Mouse (Mus musculus): Measurements from ENCODE around the gene Wscd1. TPM values are rescaled to one million over a fixed set of nuclear protein-coding genes. Genes with fewer than 3 reads are reported as not detected.

Wscd1 gene
- polyA plus RNA-seq, 1 experiment, result 62.4 TPM

DNA sequence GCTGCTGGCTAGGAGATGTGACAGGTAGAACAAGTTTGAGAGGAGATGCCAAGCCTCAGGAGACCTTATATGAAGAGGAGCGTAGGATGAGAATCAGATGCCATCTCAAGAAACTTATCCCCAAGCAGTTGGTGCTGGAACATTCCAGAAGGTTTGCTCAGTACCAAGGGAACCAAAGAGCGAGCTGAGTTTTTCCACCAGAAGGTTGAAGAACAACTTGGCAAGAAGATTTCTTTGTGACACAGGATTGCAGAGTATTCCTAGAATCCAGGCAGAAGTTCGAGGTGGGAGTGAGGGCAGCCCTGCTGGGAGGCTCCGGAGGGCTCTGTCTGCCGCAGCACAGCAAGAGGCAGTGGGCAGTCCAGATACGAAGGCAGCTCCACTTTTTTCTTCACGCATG is 21.4 kb downstream of the Wscd1 start:
- TF ChIP-seq CTCF (IDR thresholded peaks at IDR 0.05; ENCODE audit: borderline replicate concordance, extremely low read depth, insufficient read depth, insufficient read length) (no peak), POLR2A (IDR thresholded peaks at IDR 0.05; ENCODE audit: borderline replicate concordance, extremely low read depth, insufficient read depth, insufficient read length, poor library complexity, severe bottlenecking) (no peak)
- no peak for DNase-seq (ENCODE audit: low read depth)

DNA sequence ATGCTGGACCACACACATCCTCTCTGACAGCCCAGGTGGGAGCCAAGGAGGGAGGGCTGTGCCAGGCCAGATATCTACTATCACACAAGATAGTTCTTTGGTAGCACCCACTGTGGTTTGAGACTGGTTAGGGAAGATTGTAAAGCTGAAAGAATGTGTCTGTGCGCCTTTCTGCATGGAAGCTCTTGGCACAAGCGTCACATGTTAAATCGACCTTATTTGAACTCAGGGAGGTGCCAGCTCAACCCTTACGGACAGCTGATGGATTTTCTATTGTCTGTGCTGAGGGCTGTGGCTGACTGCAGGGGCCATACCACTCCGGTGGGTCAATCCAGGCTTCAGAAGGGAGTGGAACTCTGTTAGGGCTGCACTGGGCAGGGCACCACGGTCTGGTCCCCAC is 22.3 kb downstream of the Wscd1 start:
- TF ChIP-seq POLR2A (IDR thresholded peaks at IDR 0.05; ENCODE audit: borderline replicate concordance, extremely low read depth, insufficient read depth, insufficient read length, poor library complexity, severe bottlenecking) (no peak), CTCF (IDR thresholded peaks at IDR 0.05; ENCODE audit: borderline replicate concordance, extremely low read depth, insufficient read depth, insufficient read length) (no peak)
- no peak for DNase-seq (ENCODE audit: low read depth)

DNA sequence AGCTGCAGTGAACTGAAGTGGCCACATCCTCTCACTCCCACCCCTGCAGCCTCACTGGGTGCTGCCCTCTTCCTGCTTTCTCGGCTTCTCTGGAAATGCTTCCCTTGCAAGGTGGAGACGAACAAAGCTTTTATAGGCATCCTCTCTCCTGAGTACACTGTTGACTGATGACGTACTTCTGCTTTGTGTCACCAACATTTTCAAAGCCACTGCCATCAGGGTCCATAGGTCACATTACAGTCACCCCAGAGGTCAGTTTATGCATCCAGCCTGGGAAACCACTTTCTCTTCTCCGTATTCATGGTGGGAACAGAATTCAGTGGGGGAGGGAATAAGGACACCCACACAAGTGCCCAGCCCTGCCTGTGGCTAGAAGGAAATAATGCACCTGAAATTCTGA is 23.1 kb downstream of the Wscd1 start:
- no peak for DNase-seq (ENCODE audit: low read depth)
- TF ChIP-seq POLR2A (IDR thresholded peaks at IDR 0.05; ENCODE audit: borderline replicate concordance, extremely low read depth, insufficient read depth, insufficient read length, poor library complexity, severe bottlenecking), result no peak
- no peak for TF ChIP-seq CTCF (IDR thresholded peaks at IDR 0.05; ENCODE audit: borderline replicate concordance, extremely low read depth, insufficient read depth, insufficient read length)

DNA sequence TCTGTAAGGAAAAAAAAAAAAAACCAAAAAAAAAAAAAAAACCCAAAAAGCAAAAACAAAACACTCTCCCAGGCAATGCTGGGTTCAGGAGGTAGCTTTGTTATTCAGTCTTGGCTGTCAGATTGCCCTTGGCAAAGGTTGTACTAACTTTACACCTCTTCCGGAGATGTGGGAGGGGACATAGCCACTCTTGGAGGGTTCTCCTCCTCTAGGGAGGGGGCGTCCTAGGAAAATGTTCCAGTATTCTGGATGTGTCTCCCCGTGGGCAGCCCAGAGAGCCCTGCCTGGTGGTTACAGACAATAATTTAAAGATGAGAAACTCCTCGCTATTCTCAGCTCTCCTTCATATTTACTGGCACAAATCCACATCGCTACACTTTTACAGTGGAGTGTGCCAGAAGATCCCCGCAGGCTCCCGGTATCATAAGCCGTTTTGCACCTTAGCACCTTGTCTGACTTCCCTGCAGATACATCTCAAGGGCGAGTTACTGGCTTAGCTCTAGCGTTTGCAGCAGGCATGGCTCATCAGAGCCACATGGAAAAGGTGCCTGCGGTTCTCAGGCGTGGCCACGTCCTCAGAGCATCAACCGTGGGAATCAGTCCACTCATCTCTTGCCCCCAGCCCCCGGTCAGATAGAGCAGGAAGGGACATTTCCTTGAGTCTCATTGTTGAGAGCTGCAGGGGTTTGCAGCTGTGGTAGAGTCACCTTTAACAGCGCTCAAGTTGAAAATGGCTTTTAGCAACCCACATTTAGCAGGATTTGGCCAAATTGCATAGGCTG is 24.5 kb downstream of the Wscd1 start:
- DNase-seq (ENCODE audit: low read depth), result no peak
- TF ChIP-seq POLR2A (IDR thresholded peaks at IDR 0.05; ENCODE audit: borderline replicate concordance, extremely low read depth, insufficient read depth, insufficient read length, poor library complexity, severe bottlenecking) (no peak), CTCF (IDR thresholded peaks at IDR 0.05; ENCODE audit: borderline replicate concordance, extremely low read depth, insufficient read depth, insufficient read length) (no peak)

DNA sequence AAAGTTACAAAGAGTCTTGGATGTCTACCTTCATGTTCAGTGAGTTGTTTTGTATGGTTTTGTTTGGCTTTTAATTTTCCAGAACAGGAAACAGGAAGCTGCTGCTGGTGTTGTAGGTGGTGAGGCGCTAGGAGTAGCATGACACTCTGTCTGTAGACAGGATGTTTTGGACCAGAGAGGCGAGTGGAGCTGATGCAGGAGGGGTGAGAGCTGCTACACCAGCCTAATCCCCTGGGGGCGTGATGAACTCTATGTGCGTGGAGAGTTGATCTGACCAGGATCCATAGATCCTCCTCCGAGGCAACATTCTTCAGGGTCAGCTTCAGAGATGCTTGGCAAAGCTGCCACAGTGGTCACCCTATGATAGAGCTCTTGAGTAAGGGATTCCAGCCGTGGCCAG is 25.3 kb downstream of the Wscd1 start:
- DNase-seq (ENCODE audit: low read depth), result no peak
- TF ChIP-seq CTCF (IDR thresholded peaks at IDR 0.05; ENCODE audit: borderline replicate concordance, extremely low read depth, insufficient read depth, insufficient read length) (no peak), POLR2A (IDR thresholded peaks at IDR 0.05; ENCODE audit: borderline replicate concordance, extremely low read depth, insufficient read depth, insufficient read length, poor library complexity, severe bottlenecking) (no peak)

DNA sequence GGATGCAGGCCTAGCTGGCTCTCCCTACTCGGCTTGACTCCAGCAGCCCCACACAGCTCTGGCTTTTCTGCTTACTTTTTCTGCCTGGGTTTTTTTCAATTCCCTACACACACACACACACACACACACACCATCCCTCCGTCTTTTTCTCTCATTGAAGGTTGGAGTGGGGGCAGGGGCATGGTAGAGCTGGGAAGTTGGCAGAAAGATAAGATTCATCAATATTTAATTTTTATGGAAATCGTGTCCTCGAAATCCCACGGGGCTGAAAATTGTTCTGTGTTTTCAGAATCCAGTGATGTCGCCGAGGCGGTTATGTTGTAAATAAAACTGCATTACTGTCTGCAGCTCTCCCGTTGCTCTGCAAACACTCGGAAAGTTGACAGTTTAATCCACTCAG is 29.9 kb downstream of the Wscd1 start:
- TF ChIP-seq CTCF (IDR thresholded peaks at IDR 0.05; ENCODE audit: borderline replicate concordance, extremely low read depth, insufficient read depth, insufficient read length) (no peak), POLR2A (IDR thresholded peaks at IDR 0.05; ENCODE audit: borderline replicate concordance, extremely low read depth, insufficient read depth, insufficient read length, poor library complexity, severe bottlenecking) (no peak)
- peak; percentile 71 for DNase-seq (ENCODE audit: low read depth)

DNA sequence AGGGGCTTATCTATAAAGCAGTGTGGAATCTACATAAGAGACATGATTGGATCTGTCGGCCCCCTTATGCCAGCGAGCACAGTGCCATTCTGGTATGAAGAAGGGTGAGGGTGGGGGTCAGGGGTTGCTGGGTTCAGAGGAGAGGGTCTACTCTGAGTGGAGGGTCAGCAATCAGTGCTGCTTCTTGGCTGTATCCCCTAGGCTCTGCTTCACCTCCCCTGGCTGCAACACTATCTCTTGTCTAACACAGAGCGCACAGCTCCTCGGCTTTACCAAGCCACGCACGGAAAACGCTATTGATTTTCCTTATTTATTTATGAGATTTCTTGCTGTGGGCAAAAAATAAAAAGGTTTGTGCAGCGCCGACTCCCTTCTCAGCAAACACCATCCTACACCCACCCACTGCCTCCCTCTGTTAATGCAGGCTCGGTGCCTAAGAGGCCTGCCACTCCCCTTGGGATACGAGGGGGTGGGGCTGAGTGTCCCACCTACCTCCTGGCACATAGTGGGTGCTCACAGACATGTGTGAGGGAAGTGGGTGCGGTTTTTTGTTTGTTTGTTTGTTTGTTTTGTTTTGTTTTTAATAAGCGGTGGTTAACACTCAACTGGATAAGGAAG is 32.1 kb downstream of the Wscd1 start:
- TF ChIP-seq POLR2A (IDR thresholded peaks at IDR 0.05; ENCODE audit: borderline replicate concordance, extremely low read depth, insufficient read depth, insufficient read length, poor library complexity, severe bottlenecking), result no peak
- TF ChIP-seq CTCF (IDR thresholded peaks at IDR 0.05; ENCODE audit: borderline replicate concordance, extremely low read depth, insufficient read depth, insufficient read length), result no peak
- DNase-seq (ENCODE audit: low read depth), result no peak

DNA sequence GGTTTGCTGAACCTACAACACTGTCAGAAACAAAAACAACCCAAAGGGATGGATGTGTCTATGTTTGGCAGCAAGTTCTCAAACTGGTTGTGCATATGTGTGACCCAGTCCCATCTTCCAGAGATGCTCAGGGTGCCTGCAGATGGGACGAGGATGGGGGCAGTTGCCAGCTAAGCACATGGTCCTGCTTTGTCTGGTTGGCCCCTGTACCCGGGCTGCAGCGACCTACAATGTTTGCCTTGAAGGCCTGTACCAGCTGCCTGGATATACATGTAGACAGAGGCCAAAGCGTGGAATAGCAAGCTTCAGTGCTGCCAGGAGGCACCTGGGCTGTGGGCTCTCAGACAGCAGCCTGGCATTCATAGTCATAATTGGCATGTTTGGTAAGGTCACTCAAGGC is 35.8 kb downstream of the Wscd1 start:
- TF ChIP-seq CTCF (IDR thresholded peaks at IDR 0.05; ENCODE audit: borderline replicate concordance, extremely low read depth, insufficient read depth, insufficient read length) (no peak), POLR2A (IDR thresholded peaks at IDR 0.05; ENCODE audit: borderline replicate concordance, extremely low read depth, insufficient read depth, insufficient read length, poor library complexity, severe bottlenecking) (no peak)
- DNase-seq (ENCODE audit: low read depth), result no peak

DNA sequence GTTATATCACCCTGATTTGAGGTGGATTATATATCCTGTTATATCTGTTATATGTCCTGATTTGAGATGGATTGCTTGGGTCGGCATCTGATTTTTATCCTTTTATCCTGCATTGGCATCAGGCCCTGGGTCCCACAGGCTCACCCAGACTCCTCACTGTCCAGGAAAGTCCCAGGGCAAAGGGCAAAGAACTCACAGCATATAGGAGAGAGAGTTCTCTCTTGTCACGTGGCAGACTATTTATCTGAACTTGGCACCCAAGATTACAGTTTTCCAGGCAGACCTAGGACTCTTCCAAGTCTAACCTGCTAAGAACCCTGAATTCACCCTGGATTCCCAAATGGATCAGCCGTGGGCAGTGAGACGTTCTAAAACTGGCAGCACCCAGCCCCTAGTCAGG is 38.5 kb downstream of the Wscd1 start:
- DNase-seq (ENCODE audit: low read depth), result no peak
- TF ChIP-seq CTCF (IDR thresholded peaks at IDR 0.05; ENCODE audit: borderline replicate concordance, extremely low read depth, insufficient read depth, insufficient read length) (no peak), POLR2A (IDR thresholded peaks at IDR 0.05; ENCODE audit: borderline replicate concordance, extremely low read depth, insufficient read depth, insufficient read length, poor library complexity, severe bottlenecking) (no peak)

DNA sequence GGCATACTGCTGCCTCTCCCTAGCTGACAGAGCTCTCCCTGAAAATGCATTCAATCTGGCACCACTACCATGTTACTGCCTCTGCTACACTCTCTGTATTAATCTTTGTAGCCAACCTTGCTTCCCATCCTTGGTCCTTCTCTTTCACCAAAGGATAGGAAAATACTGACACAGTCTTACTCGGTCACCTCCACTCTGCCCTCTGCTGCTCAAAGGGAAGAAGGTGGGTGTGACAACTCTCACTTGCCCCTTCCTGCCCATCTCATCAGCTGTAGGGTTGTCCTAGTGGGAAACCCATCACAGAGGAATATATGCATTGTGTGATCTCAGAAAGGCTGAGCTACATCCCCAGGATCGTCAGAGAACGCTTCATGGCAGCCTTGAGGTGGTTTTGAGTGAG is 40.5 kb downstream of the Wscd1 start:
- no peak for DNase-seq (ENCODE audit: low read depth)
- TF ChIP-seq POLR2A (IDR thresholded peaks at IDR 0.05; ENCODE audit: borderline replicate concordance, extremely low read depth, insufficient read depth, insufficient read length, poor library complexity, severe bottlenecking) (no peak), CTCF (IDR thresholded peaks at IDR 0.05; ENCODE audit: borderline replicate concordance, extremely low read depth, insufficient read depth, insufficient read length) (no peak)

DNA sequence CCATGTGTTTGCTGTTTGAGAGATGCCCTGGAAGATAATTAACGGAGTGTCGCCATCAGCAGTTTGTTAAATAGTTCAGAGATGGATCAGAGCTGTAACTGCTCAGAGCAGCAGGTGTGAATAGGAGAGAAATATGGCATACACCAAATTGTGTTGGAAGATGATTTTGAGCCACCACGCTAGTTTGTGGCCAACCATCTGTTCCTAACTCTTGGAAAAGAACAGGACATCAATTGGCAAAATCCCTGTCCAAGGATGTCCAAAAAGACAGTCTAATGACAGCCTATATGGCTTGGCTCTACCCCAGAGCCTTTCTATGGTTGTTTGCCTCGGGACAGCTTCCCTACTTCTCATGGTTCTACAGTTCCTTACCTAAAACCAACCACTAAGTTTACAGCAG is 49.5 kb downstream of the Wscd1 start:
- no peak for DNase-seq (ENCODE audit: low read depth)
- TF ChIP-seq CTCF (IDR thresholded peaks at IDR 0.05; ENCODE audit: borderline replicate concordance, extremely low read depth, insufficient read depth, insufficient read length), result no peak
- no peak for TF ChIP-seq POLR2A (IDR thresholded peaks at IDR 0.05; ENCODE audit: borderline replicate concordance, extremely low read depth, insufficient read depth, insufficient read length, poor library complexity, severe bottlenecking)

DNA sequence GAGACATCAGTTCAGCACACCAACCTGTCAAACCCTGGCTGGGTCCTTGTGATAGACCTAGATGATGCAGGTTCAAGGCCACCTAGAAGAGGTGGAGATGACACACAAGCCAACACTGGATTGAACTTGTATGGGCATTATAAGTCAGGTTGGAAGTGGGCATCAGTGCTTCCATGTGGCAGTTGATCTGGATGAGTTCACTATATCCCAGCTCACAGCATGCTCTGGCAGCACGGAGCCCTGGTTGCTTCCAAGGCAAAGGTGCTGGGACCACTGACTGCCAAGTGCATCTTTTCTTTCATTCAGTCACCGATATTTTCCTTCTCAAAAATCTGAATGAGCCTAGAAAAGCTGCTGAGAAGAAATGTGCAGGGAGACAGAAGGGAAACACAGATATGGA is 58.8 kb downstream of the Wscd1 start:
- TF ChIP-seq POLR2A (IDR thresholded peaks at IDR 0.05; ENCODE audit: borderline replicate concordance, extremely low read depth, insufficient read depth, insufficient read length, poor library complexity, severe bottlenecking) (no peak), CTCF (IDR thresholded peaks at IDR 0.05; ENCODE audit: borderline replicate concordance, extremely low read depth, insufficient read depth, insufficient read length) (no peak)
- DNase-seq (ENCODE audit: low read depth), result no peak

Measured in brain, embryonic 14.5 days (tissue).